Mouse (Mus musculus) hindbrain, embryonic 12.5 days (tissue): Measurements from ENCODE around the gene Slc9a6. TPM values are rescaled to one million over a fixed set of nuclear protein-coding genes. Genes with fewer than 3 reads are reported as not detected.

ENCODE experiments used
- ATAC-seq: fragments of 200-750 bp; cut with Nextera tagmentation; 2 replicates; pipeline ENCODE4 v1.8.0; 2017; ENCODE audit warnings: moderate TSS enrichment; ENCODE audit not compliant: low FRiP score
- H3K27ac ChIP-seq: fragments of 300-500 bp; sonication (generic); 2 replicates; pipeline ENCODE4 v1.5.1; 2016; ENCODE audit warnings: mild to moderate bottlenecking
- H3K27me3 ChIP-seq: fragments of 300-500 bp; sonication (generic); 2 replicates; pipeline ENCODE4 v1.6.1; 2016; ENCODE audit warnings: mild to moderate bottlenecking
- H3K36me3 ChIP-seq: fragments of 300-500 bp; sonication (generic); 2 replicates; pipeline ENCODE4 v1.6.1; 2016; ENCODE audit warnings: mild to moderate bottlenecking
- H3K4me1 ChIP-seq: fragments of 300-500 bp; sonication (generic); 2 replicates; pipeline ENCODE4 v1.6.1; 2016
- H3K4me2 ChIP-seq: fragments of 300-500 bp; sonication (generic); replicated peaks from 2 replicates; pipeline ENCODE4 v1.6.1; 2016; ENCODE audit warnings: mild to moderate bottlenecking
- H3K4me3 ChIP-seq: fragments of 300-500 bp; sonication (generic); 2 replicates; pipeline ENCODE4 v1.5.1; 2016; ENCODE audit warnings: mild to moderate bottlenecking
- H3K9ac ChIP-seq: fragments of 300-500 bp; sonication (generic); 2 replicates; pipeline ENCODE4 v1.6.1; 2016; ENCODE audit warnings: mild to moderate bottlenecking, moderate library complexity
- H3K9me3 ChIP-seq: fragments of 300-500 bp; sonication (generic); replicated peaks from 2 replicates; pipeline ENCODE4 v1.6.1; 2016; ENCODE audit warnings: mild to moderate bottlenecking
- WGBS: fragments of 180-500 bp; shearing (Covaris S2); methylation state at CpG from one replicate; pipeline ENCODE4 v1.1.7; 2016; 5-methylcytosine and 5-hydroxymethylcytosine counted together
- polyA plus RNA-seq: library from polyadenylated mRNA; unstranded; fragments of >200 nt; fragmentation: Nextera tagmentation; extraction: Ambion mirVana; gene quantifications from 2 replicates; pipeline ENCODE4 v1.2.1, GENCODE M21; 2016

Slc9a6 gene
- polyA plus RNA-seq, 1 experiment from 2014 or later, result 35.9 TPM

GRCm38 (mm10) chrX:56649549-56650354 lies 40.2 kb downstream of the Slc9a6 start:
- no peaks in the 10 kb centered on the region for H3K9me3 ChIP-seq
- no peaks in the 10 kb centered on the region for H3K36me3 ChIP-seq
- no peak overlapping the region for H3K27ac ChIP-seq
- no peaks in the 10 kb centered on the region for H3K27me3 ChIP-seq
- no peak overlapping the region for H3K9ac ChIP-seq
- ATAC-seq, result peak; percentile 54
- 54% methylated on average over 7 of the region's 7 CpGs for WGBS
- no peaks in the 10 kb centered on the region for H3K4me1 ChIP-seq
- no peak overlapping the region for H3K4me3 ChIP-seq
- H3K4me2 ChIP-seq, result no peak overlapping the region

GRCm38 (mm10) chrX:56650355-56650652 lies 40.7 kb downstream of the Slc9a6 start:
- Histone ChIP-seq H3K9ac (no peak overlapping the region), H3K4me2 (no peak overlapping the region), H3K4me1 (no peaks in the 10 kb centered on the region), H3K4me3 (no peak overlapping the region), H3K27ac (no peak overlapping the region), H3K27me3 (no peaks in the 10 kb centered on the region), H3K36me3 (no peaks in the 10 kb centered on the region), H3K9me3 (no peaks in the 10 kb centered on the region)
- WGBS, result 94% methylated on average over 2 of the region's 2 CpGs
- ATAC-seq, result peak; percentile 19; the same call in 1 of the 2 replicates

GRCm38 (mm10) chrX:56650885-56651284 lies 41.3 kb downstream of the Slc9a6 start:
- Histone ChIP-seq H3K9me3 (no peaks in the 10 kb centered on the region), H3K9ac (no peak overlapping the region), H3K27ac (no peak overlapping the region), H3K36me3 (no peaks in the 10 kb centered on the region), H3K4me3 (no peak overlapping the region), H3K27me3 (no peaks in the 10 kb centered on the region), H3K4me1 (no peaks in the 10 kb centered on the region), H3K4me2 (no peak overlapping the region)
- 64% methylated on average over 6 of the region's 6 CpGs for WGBS
- ATAC-seq, result no peak

GRCm38 (mm10) chrX:56651738-56652137 lies 42.2 kb downstream of the Slc9a6 start:
- Histone ChIP-seq H3K36me3 (no peaks in the 10 kb centered on the region), H3K4me2 (no peak overlapping the region), H3K9ac (no peak overlapping the region), H3K4me1 (no peaks in the 10 kb centered on the region), H3K27ac (no peak overlapping the region), H3K4me3 (no peak overlapping the region), H3K9me3 (no peaks in the 10 kb centered on the region), H3K27me3 (no peaks in the 10 kb centered on the region)
- ATAC-seq, result no peak
- 59% methylated on average over 7 of the region's 7 CpGs for WGBS

GRCm38 (mm10) chrX:56655686-56656085 lies 46.1 kb downstream of the Slc9a6 start:
- H3K36me3 ChIP-seq, result no peaks in the 10 kb centered on the region
- WGBS, result 86% methylated on average over 2 of the region's 2 CpGs
- no peak overlapping the region for H3K27ac ChIP-seq
- H3K9ac ChIP-seq, result no peak overlapping the region
- H3K27me3 ChIP-seq, result no peaks in the 10 kb centered on the region
- H3K4me3 ChIP-seq, result no peak overlapping the region
- no peak overlapping the region for H3K4me2 ChIP-seq
- ATAC-seq, result no peak
- H3K4me1 ChIP-seq, result no peaks in the 10 kb centered on the region
- no peaks in the 10 kb centered on the region for H3K9me3 ChIP-seq

- Histone ChIP-seq H3K4me2 (no peak overlapping the region), H3K36me3 (no peaks in the 10 kb centered on the region), H3K4me1 (no peaks in the 10 kb centered on the region), H3K9me3 (no peaks in the 10 kb centered on the region), H3K4me3 (no peak overlapping the region), H3K27me3 (no peaks in the 10 kb centered on the region), H3K9ac (no peak overlapping the region), H3K27ac (no peak overlapping the region)
- ATAC-seq, result peak; percentile 60
- 36% methylated on average over 2 of the region's 2 CpGs for WGBS
Observed at GRCm38 (mm10) chrX:56659286-56659685, 49.7 kb downstream of the Slc9a6 start.

- Histone ChIP-seq H3K9ac (no peak overlapping the region), H3K4me3 (no peak overlapping the region), H3K27me3 (no peaks in the 10 kb centered on the region), H3K36me3 (no peaks in the 10 kb centered on the region), H3K4me2 (no peak overlapping the region), H3K27ac (no peak overlapping the region), H3K4me1 (no peaks in the 10 kb centered on the region), H3K9me3 (no peaks in the 10 kb centered on the region)
- 81% methylated on average over 12 of the region's 12 CpGs for WGBS
- no peak for ATAC-seq
Observed at GRCm38 (mm10) chrX:56661143-56661542, 51.6 kb downstream of the Slc9a6 start.

GRCm38 (mm10) chrX:56662316-56662715 lies 52.8 kb downstream of the Slc9a6 start:
- WGBS, result 76% methylated on average over 6 of the region's 6 CpGs
- no peak overlapping the region for H3K27ac ChIP-seq
- no peak for ATAC-seq
- no peak overlapping the region for H3K9ac ChIP-seq
- no peaks in the 10 kb centered on the region for H3K9me3 ChIP-seq
- H3K27me3 ChIP-seq, result no peaks in the 10 kb centered on the region
- no peaks in the 10 kb centered on the region for H3K4me1 ChIP-seq
- H3K4me3 ChIP-seq, result no peak overlapping the region
- H3K36me3 ChIP-seq, result no peaks in the 10 kb centered on the region
- H3K4me2 ChIP-seq, result no peak overlapping the region

GRCm38 (mm10) chrX:56663377-56663776 lies 53.8 kb downstream of the Slc9a6 start:
- 80% methylated on average over 4 of the region's 4 CpGs for WGBS
- ATAC-seq, result no peak

GRCm38 (mm10) chrX:56665226-56665973 lies 55.8 kb downstream of the Slc9a6 start:
- WGBS, result 76% methylated on average over 8 of the region's 8 CpGs
- no peak overlapping the region for H3K4me3 ChIP-seq
- H3K27me3 ChIP-seq, result no peaks in the 10 kb centered on the region
- H3K9me3 ChIP-seq, result no peaks in the 10 kb centered on the region
- H3K27ac ChIP-seq, result no peak overlapping the region
- no peak overlapping the region for H3K4me2 ChIP-seq
- H3K9ac ChIP-seq, result no peak overlapping the region
- H3K36me3 ChIP-seq, result no peaks in the 10 kb centered on the region
- H3K4me1 ChIP-seq, result no peaks in the 10 kb centered on the region
- no peak for ATAC-seq

More at GRCm38 (mm10) chrX:56663377-56663776, 53.8 kb downstream of the Slc9a6 start:
- Histone ChIP-seq H3K27ac (no peak overlapping the region), H3K4me1 (no peaks in the 10 kb centered on the region), H3K27me3 (no peaks in the 10 kb centered on the region), H3K4me3 (no peak overlapping the region), H3K4me2 (no peak overlapping the region), H3K36me3 (no peaks in the 10 kb centered on the region), H3K9me3 (no peaks in the 10 kb centered on the region), H3K9ac (no peak overlapping the region)

- no peak overlapping the region for H3K27ac ChIP-seq
- H3K9ac ChIP-seq, result no peak overlapping the region
- WGBS, result 90% methylated on average over 6 of the region's 6 CpGs
- H3K4me2 ChIP-seq, result no peak overlapping the region
- no peaks in the 10 kb centered on the region for H3K4me1 ChIP-seq
- H3K4me3 ChIP-seq, result no peak overlapping the region
- no peaks in the 10 kb centered on the region for H3K36me3 ChIP-seq
- ATAC-seq, result no peak
- no peaks in the 10 kb centered on the region for H3K27me3 ChIP-seq
- no peaks in the 10 kb centered on the region for H3K9me3 ChIP-seq
Observed at GRCm38 (mm10) chrX:56667296-56667695, 57.7 kb downstream of the Slc9a6 start.

- Histone ChIP-seq H3K4me3 (no peak overlapping the region), H3K36me3 (no peaks in the 10 kb centered on the region), H3K9ac (no peak overlapping the region), H3K4me1 (no peaks in the 10 kb centered on the region), H3K27ac (no peak overlapping the region), H3K4me2 (no peak overlapping the region), H3K9me3 (no peaks in the 10 kb centered on the region), H3K27me3 (no peaks in the 10 kb centered on the region)
- 86% methylated on average over 5 of the region's 5 CpGs for WGBS
- no peak for ATAC-seq
Observed at GRCm38 (mm10) chrX:56668051-56668450, 58.5 kb downstream of the Slc9a6 start.

GRCm38 (mm10) chrX:56668501-56668900 lies 58.9 kb downstream of the Slc9a6 start:
- Histone ChIP-seq H3K4me2 (no peak overlapping the region), H3K4me1 (no peaks in the 10 kb centered on the region), H3K36me3 (no peaks in the 10 kb centered on the region), H3K27me3 (no peaks in the 10 kb centered on the region), H3K9me3 (no peaks in the 10 kb centered on the region), H3K9ac (no peak overlapping the region), H3K4me3 (no peak overlapping the region), H3K27ac (no peak overlapping the region)
- ATAC-seq, result no peak
- 84% methylated on average over 3 of the region's 3 CpGs for WGBS
